Mouse (Mus musculus): ENCODE measurements around the gene Mxi1. TPM values are rescaled to one million over a fixed set of nuclear protein-coding genes. Genes with fewer than 3 reads are reported as not detected.

Mxi1 gene
- total and polyA plus RNA-seq, 3 experiments: 10.6 to 19.9 (median 18.9) TPM

DNA sequence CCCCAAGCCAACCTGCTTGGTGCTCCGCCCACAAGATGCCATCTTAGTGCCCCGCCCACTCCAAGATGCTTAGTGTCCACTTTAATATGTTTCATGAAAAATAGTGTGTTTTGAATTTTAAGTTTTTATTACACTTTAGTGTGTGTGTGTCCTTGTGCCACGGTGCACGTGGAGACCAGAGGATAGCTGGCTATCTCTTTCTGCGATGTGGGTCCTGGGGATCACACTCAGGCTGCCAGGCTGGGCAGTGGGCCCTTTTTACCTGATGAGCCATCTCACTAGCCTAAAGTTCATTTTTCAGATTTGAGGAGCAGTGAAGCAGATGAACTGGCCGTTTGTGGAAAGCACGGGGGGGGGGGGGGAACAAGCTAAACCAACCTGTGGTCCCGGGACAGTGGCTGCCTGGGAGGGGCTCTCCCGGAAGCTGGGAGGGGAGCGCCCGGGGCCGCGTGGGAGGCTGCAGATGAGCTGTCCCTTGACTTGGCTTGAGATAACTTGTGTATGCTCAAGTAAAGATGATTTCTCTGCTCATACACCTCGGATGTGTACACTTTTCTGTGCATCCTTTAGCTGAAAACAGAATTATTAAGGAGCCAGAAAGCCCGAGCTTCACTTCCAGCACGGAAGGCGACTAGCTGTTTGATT lies 99.5 kb downstream of the Mxi1 start:
- dilution Hi-C loops (cut with MboI; ENCODE audit: extremely low pct_ligation_motif_present, extremely low pct_unique_long_range_greater_than_20kb, low sequenced_read_pairs) (no loop called here), in situ Hi-C loops (cut with MboI; ENCODE audit: low pct_ligation_motif_present, low pct_unique_long_range_greater_than_20kb, low sequenced_read_pairs) (no loop called here)
- Histone ChIP-seq H3K9me3 (replicated peaks; ENCODE audit: low read length) (no peaks in the 10 kb centered on the region), H3K27me3 (replicated peaks) (no peaks in the 10 kb centered on the region), H3K9ac (ENCODE audit: insufficient read depth, low read depth) (peak overlapping the region; percentile 60), H3K4me1 (ENCODE audit: control insufficient read depth in 1 of 2, insufficient read depth in 2 of 2) (peaks cover 39 to 86% of the 10 kb centered on the region in 2 experiments), H3K27ac (ENCODE audit: insufficient read depth, low read depth) (peak overlapping the region; percentile 94), H3K4me2 (ENCODE audit: insufficient read depth, low read depth, poor library complexity, severe bottlenecking) (peak overlapping the region; percentile 39), H3K36me3 (replicated peaks in 1 of 2; ENCODE audit: control insufficient read depth in 1 of 2, insufficient read depth in 1 of 2, low read length in 1 of 2) (peaks cover 0 to 3% of the 10 kb centered on the region in 2 experiments), H3K4me3 (replicated peaks in 1 of 3; ENCODE audit: low read depth in 2 of 3, low read length in 2 of 3, poor library complexity in 1 of 3) (peak overlapping the region; percentile 9 to 50 (median 48)), H3K79me2 (replicated peaks; ENCODE audit: control insufficient read depth, extremely low read depth, insufficient read depth, poor library complexity, severe bottlenecking) (no peaks in the 10 kb centered on the region)
- peak; percentile 76 for DNase-seq (ENCODE audit: extremely low read depth)
- TF ChIP-seq MEF2A (IDR thresholded peaks at IDR 0.05; ENCODE audit: borderline replicate concordance, low read depth, low read length): peak; percentile 77; the same call in 1 of the 2 replicates
- TF ChIP-seq IRF4 (IDR thresholded peaks at IDR 0.05; ENCODE audit: low read depth, low read length): peak; percentile 86
- peak; percentile 65 for TF ChIP-seq BHLHE40 (IDR thresholded peaks at IDR 0.05; ENCODE audit: low read depth, low read length)
- TF ChIP-seq USF2 (conservative IDR thresholded peaks at IDR 0.05; ENCODE audit: low read depth, low read length): no peak
- peak; percentile 63 for TF ChIP-seq CHD2 (IDR thresholded peaks at IDR 0.05; ENCODE audit: low read length)
- TF ChIP-seq MXI1 (IDR thresholded peaks at IDR 0.05; ENCODE audit: low read depth, low read length): peak; percentile 84
- peak; percentile 72 for TF ChIP-seq TBP (conservative IDR thresholded peaks at IDR 0.05; ENCODE audit: low read depth, low read length)
- peak; percentile 26; the same call in 1 of the 2 replicates for TF ChIP-seq HCFC1 (IDR thresholded peaks at IDR 0.05; ENCODE audit: low read depth, low read length)
- peak; percentile 96; the same call in 1 of the 2 replicates for TF ChIP-seq MAZ (IDR thresholded peaks at IDR 0.05; ENCODE audit: low read depth, low read length)
- TF ChIP-seq ZKSCAN1 (IDR thresholded peaks at IDR 0.05; ENCODE audit: borderline replicate concordance, low read depth, low read length): no peak
- TF ChIP-seq ZNF384 (IDR thresholded peaks at IDR 0.05; ENCODE audit: low read depth, low read length): 0 out of 2 replicates have a peak, but pooled peaks have one; percentile 20
- no peak for TF ChIP-seq NRF1 (IDR thresholded peaks at IDR 0.05; ENCODE audit: low read depth, low read length)
- peak; percentile 75; the same call in 1 of the 2 replicates for TF ChIP-seq TCF12 (IDR thresholded peaks at IDR 0.05; ENCODE audit: low read depth, low read length)
- TF ChIP-seq MAX (IDR thresholded peaks at IDR 0.05; ENCODE audit: low read length): peak; percentile 64
- no peak for TF ChIP-seq GABPA (IDR thresholded peaks at IDR 0.05; ENCODE audit: insufficient replicate concordance, low read depth, low read length)
- 0 out of 2 replicates have a peak, but pooled peaks have one; percentile 37 for TF ChIP-seq MAFK (IDR thresholded peaks at IDR 0.05; ENCODE audit: insufficient replicate concordance, low read length)
- TF ChIP-seq CHD1 (IDR thresholded peaks at IDR 0.05; ENCODE audit: low read depth, low read length): peak; percentile 95
- TF ChIP-seq NELFE (IDR thresholded peaks at IDR 0.05; ENCODE audit: low read depth, low read length): peak; percentile 65
- TF ChIP-seq MYC (IDR thresholded peaks at IDR 0.05; ENCODE audit: low read depth, low read length): peak; percentile 69; the same call in 1 of the 2 replicates
- peak; percentile 80 for TF ChIP-seq ELF1 (IDR thresholded peaks at IDR 0.05; ENCODE audit: low read depth, low read length)
- TF ChIP-seq SMC3 (IDR thresholded peaks at IDR 0.05; ENCODE audit: low read depth, low read length): peak; percentile 11; the same call in 1 of the 2 replicates
- TF ChIP-seq CTCF (conservative IDR thresholded peaks at IDR 0.05 in 1 of 2, IDR thresholded peaks at IDR 0.05 in 1 of 2; ENCODE audit: low read depth in 2 of 2, low read length in 2 of 2): no peak
- 0 out of 2 replicates have a peak, but pooled peaks have one; percentile 55 for TF ChIP-seq KAT2A (IDR thresholded peaks at IDR 0.05; ENCODE audit: insufficient replicate concordance, low read length)
- peak; percentile 68 for TF ChIP-seq EP300 (IDR thresholded peaks at IDR 0.05; ENCODE audit: low read length)
- TF ChIP-seq UBTF (IDR thresholded peaks at IDR 0.05; ENCODE audit: low read depth, low read length): no peak
- peak; percentile 87 for TF ChIP-seq POLR2AphosphoS2 (IDR thresholded peaks at IDR 0.05; ENCODE audit: low read depth, low read length)
- peak; percentile 67 for TF ChIP-seq ZMIZ1 (IDR thresholded peaks at IDR 0.05; ENCODE audit: low read depth, low read length)
- peak; percentile 61; the same call in 1 of the 2 replicates for TF ChIP-seq POLR2A (IDR thresholded peaks at IDR 0.05; ENCODE audit: low read depth, low read length)
- peak; percentile 91 for TF ChIP-seq SIN3A (IDR thresholded peaks at IDR 0.05; ENCODE audit: low read length)
- peak; percentile 80; the same call in 1 of the 2 replicates for TF ChIP-seq RCOR1 (conservative IDR thresholded peaks at IDR 0.05; ENCODE audit: low read depth, low read length)
- TF ChIP-seq RAD21 (IDR thresholded peaks at IDR 0.05; ENCODE audit: low read depth, low read length): no peak
- TF ChIP-seq JUN (IDR thresholded peaks at IDR 0.05; ENCODE audit: insufficient read depth, low read depth, low read length): no peak
- peak; percentile 65 for TF ChIP-seq ETS1 (conservative IDR thresholded peaks at IDR 0.05; ENCODE audit: low read depth, low read length)

Measured in CH12.LX (cell line).